Mouse (Mus musculus): ENCODE data around the gene Ap3m1.

DNA sequence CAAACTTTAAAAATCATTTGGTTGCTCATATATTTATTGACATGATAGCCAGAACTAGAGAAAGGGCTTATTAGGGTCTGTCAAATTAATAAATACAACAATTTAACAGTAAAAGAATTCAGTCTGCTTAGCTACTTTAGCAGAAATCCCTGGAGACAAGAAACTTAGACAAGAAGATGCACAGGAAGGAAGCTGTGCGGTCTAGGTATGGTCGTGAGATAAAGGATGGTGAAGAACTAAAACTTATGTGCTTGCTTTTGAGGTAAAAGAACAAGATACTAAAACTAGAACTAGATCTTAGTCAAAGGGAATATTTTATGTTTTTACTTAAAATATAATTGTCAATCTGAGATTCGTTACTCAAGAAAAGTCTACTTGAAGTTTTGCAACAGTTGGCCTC, 17.5 kb downstream of the Ap3m1 start:
- no peak for TF ChIP-seq JUN (IDR thresholded peaks at IDR 0.05; ENCODE audit: insufficient read depth, low read depth, low read length)
- no peak for TF ChIP-seq CTCF (conservative IDR thresholded peaks at IDR 0.05 in 1 of 2, IDR thresholded peaks at IDR 0.05 in 1 of 2; ENCODE audit: low read depth in 2 of 2, low read length in 2 of 2)
- TF ChIP-seq BHLHE40 (IDR thresholded peaks at IDR 0.05; ENCODE audit: low read depth, low read length) = no peak
- no peak for TF ChIP-seq CHD2 (IDR thresholded peaks at IDR 0.05; ENCODE audit: low read length)
- no peak for TF ChIP-seq POLR2A (IDR thresholded peaks at IDR 0.05; ENCODE audit: low read depth, low read length)
- no peak for TF ChIP-seq GABPA (IDR thresholded peaks at IDR 0.05; ENCODE audit: insufficient replicate concordance, low read depth, low read length)
- TF ChIP-seq MEF2A (IDR thresholded peaks at IDR 0.05; ENCODE audit: borderline replicate concordance, low read depth, low read length) = no peak
- no peak for TF ChIP-seq USF2 (conservative IDR thresholded peaks at IDR 0.05; ENCODE audit: low read depth, low read length)
- no peak for TF ChIP-seq MAZ (IDR thresholded peaks at IDR 0.05; ENCODE audit: low read depth, low read length)
- TF ChIP-seq RCOR1 (conservative IDR thresholded peaks at IDR 0.05; ENCODE audit: low read depth, low read length) = no peak
- no peak for TF ChIP-seq MAX (IDR thresholded peaks at IDR 0.05; ENCODE audit: low read length)
- no peak for TF ChIP-seq KAT2A (IDR thresholded peaks at IDR 0.05; ENCODE audit: insufficient replicate concordance, low read length)
- TF ChIP-seq MAFK (IDR thresholded peaks at IDR 0.05; ENCODE audit: insufficient replicate concordance, low read length) = no peak
- no peak for TF ChIP-seq EP300 (IDR thresholded peaks at IDR 0.05; ENCODE audit: low read length)
